Mouse (Mus musculus): ENCODE results near the gene Cdk5rap3. TPM values are rescaled to one million over a fixed set of nuclear protein-coding genes. Genes with fewer than 3 reads are reported as not detected.
A peak's percentile ranks its signal among the peaks of the same experiment; 100 is the strongest.

Cdk5rap3 gene
- polyA plus RNA-seq, 1 experiment from 2014 or later = 81.2 TPM

DNA sequence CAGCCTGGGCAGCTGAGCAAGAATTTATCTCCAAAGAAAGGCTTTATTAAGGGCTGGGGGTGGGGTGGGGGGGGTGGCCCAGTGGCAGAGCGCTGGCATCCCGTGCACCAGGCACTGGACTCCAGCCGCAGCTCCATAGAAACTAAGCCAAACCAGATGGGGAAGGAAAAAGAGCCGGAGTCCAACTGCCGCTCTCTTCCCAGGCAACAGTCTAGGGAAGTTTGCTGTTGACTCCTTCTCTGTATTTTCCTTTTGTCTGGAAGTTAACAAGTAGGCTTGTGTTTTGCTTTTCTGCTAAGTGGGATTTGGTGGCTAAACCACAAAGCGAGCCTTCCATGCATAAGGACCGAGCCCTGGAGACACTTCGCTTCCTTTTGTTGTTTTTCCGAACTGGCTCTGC, 30.2 kb upstream of the Cdk5rap3 start:
- no peaks in the 10 kb centered on the region for H3K9me3 ChIP-seq (ENCODE audit: control insufficient read depth, low read length)
- 65% methylated on average over 9 of the region's 9 CpGs for WGBS
- peaks cover 15% of the 10 kb centered on the region for H3K4me1 ChIP-seq (ENCODE audit: control insufficient read depth, insufficient read depth, low read depth, low read length)
- H3K27ac ChIP-seq (ENCODE audit: low read depth, low read length) = peak overlapping the region; percentile 3
- no peak overlapping the region for H3K9ac ChIP-seq (ENCODE audit: low read depth, low read length)
- no peak overlapping the region for H3K4me3 ChIP-seq (ENCODE audit: low read length)
- H3K27me3 ChIP-seq (replicated peaks; ENCODE audit: control insufficient read depth, insufficient read depth, low read length) = no peaks in the 10 kb centered on the region
- peak; percentile 25; the same call in 1 of the 2 replicates for ATAC-seq
- H3K36me3 ChIP-seq (ENCODE audit: control insufficient read depth, insufficient read depth, low read length) = 0 out of 2 replicates have a peak, but pooled peaks cover 2% of the 10 kb centered on the region
- 0 out of 2 replicates have a peak overlapping the region, but pooled peaks have one; percentile 1 for H3K4me2 ChIP-seq (ENCODE audit: low read length)

DNA sequence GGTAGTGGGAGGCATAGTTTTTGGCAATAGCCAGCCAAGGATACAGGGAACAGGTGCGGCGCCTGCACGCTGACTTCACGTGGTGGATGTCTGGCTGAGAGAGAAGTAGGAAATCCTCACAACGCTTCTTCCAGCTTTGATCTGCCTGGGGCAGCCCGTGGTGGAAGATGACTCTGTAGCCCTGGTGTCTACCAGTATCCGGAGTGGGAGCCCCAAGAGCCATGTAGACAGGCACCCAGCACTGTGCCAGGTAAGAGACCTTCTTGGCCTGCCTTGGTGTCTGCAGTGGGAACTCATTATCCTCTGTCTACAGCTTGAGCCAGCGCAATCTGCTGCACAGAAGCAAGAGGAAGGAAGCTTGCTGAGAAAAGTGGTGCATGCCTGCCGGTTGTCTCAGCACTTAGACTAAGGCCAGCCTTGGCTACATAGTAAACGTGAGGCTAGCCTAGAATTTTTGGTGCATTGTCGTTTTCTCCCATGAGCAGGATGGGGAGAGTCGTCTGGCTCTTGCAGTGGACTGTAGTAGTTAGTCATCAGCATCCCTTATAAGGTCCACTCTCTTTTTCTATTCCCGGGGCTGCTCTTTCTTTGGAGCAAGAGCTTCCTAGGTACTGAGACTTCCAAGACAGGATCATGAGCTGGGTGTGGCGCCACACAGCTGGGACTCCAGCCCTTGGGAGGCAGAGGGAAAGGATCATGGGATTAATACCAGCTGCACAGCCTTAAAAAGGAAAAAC, 28.7 kb upstream of the Cdk5rap3 start:
- H3K4me3 ChIP-seq (ENCODE audit: low read length) = peak overlapping the region; percentile 65
- H3K36me3 ChIP-seq (ENCODE audit: control insufficient read depth, insufficient read depth, low read length) = no peaks in the 10 kb centered on the region

DNA sequence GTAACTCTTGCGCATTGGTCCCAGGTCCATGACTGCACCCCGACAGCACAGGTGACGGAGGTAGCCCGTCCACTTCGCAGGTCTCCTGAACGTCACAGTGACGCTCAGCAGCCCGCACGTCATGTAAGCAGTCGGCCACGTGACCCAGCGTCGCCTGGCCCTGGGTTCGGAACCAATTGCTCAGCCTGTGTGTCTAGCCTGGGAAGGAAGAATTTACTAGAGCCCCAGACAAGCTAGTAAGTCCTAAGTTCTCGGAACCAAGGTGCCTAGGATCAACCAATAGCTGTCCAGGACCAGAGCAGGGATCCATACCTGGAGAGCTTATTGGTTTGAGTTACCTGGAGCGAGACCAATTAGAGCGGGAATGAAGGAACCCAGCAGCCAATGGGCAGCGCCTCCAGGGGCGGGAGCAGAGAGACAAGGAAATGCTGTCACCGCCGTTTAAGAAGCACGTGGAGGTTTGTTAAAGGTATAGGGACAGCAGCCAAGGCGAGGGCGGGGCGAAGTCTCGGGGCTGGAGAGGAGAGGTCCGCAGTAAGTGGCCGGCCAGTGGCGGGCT, 27.5 kb upstream of the Cdk5rap3 start, which contains the start of gene Pnpo:
TSS of gene Pnpo (minus strand) at position 241 of the 559 bp plus-strand sequence.
- Histone ChIP-seq H3K27me3 (replicated peaks; ENCODE audit: control insufficient read depth, insufficient read depth, low read length) (no peaks in the 10 kb centered on the region), H3K4me3 (ENCODE audit: low read length) (peak within 1 kb of the TSS; percentile 65), H3K36me3 (ENCODE audit: control insufficient read depth, insufficient read depth, low read length) (no peaks in the 10 kb centered on the region), H3K4me2 (ENCODE audit: low read length) (peak within 1 kb of the TSS; percentile 92), H3K4me1 (ENCODE audit: control insufficient read depth, insufficient read depth, low read depth, low read length) (peaks cover 15% of the 10 kb centered on the region), H3K27ac (ENCODE audit: low read depth, low read length) (peak within 1 kb of the TSS; percentile 71), H3K9ac (ENCODE audit: low read depth, low read length) (peak within 1 kb of the TSS; percentile 68), H3K9me3 (ENCODE audit: control insufficient read depth, low read length) (no peaks in the 10 kb centered on the region)
- WGBS = under 1% methylated on average over 29 of the region's 29 CpGs
- ATAC-seq = peak; percentile 98

More for the DNA sequence above, 28.7 kb upstream of the Cdk5rap3 start:
- WGBS = 86% methylated on average over 14 of the region's 14 CpGs
- H3K9ac ChIP-seq (ENCODE audit: low read depth, low read length) = peak overlapping the region; percentile 68
- ATAC-seq = no peak
- no peaks in the 10 kb centered on the region for H3K9me3 ChIP-seq (ENCODE audit: control insufficient read depth, low read length)
- peaks cover 15% of the 10 kb centered on the region for H3K4me1 ChIP-seq (ENCODE audit: control insufficient read depth, insufficient read depth, low read depth, low read length)
- no peaks in the 10 kb centered on the region for H3K27me3 ChIP-seq (replicated peaks; ENCODE audit: control insufficient read depth, insufficient read depth, low read length)
- no peak overlapping the region for H3K27ac ChIP-seq (ENCODE audit: low read depth, low read length)
- peak overlapping the region; percentile 92 for H3K4me2 ChIP-seq (ENCODE audit: low read length)

DNA sequence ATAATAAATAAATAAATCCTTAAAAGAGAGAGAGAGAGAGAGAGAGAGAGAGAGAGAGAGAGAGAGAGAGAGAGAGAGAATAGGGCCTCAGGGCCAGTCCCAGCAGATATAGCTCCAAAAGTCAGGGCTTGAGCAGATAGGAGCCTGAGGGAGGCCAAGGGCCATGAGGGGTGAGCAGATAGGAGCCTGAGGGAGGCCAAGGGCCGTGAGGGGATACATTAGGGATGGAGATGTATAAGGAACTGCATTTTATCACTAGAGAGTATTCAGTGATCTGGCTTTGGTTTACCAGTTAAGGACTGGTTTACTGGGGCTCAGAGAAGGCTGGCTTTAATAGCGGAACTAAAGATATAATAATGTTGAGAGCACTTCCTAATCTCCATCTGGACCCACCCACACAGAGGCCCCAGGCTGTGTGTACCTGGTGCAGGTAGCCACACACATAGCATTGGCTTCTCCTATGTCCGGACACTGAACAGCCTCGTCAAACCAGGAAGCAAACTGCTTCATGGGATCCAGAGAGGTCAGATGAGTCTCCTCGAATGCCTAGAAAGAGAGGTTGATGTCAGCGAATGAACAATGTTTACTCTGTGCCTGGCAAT, 25.8 kb upstream of the Cdk5rap3 start:
- H3K4me1 ChIP-seq (ENCODE audit: control insufficient read depth, insufficient read depth, low read depth, low read length) = peaks cover 15% of the 10 kb centered on the region
- no peak for ATAC-seq
- no peaks in the 10 kb centered on the region for H3K27me3 ChIP-seq (replicated peaks; ENCODE audit: control insufficient read depth, insufficient read depth, low read length)
- H3K4me2 ChIP-seq (ENCODE audit: low read length) = no peak overlapping the region
- 81% methylated on average over 6 of the region's 6 CpGs for WGBS
- H3K9ac ChIP-seq (ENCODE audit: low read depth, low read length) = no peak overlapping the region
- H3K4me3 ChIP-seq (ENCODE audit: low read length) = no peak overlapping the region
- no peak overlapping the region for H3K27ac ChIP-seq (ENCODE audit: low read depth, low read length)
- H3K9me3 ChIP-seq (ENCODE audit: control insufficient read depth, low read length) = no peaks in the 10 kb centered on the region
- H3K36me3 ChIP-seq (ENCODE audit: control insufficient read depth, insufficient read depth, low read length) = no peaks in the 10 kb centered on the region

DNA sequence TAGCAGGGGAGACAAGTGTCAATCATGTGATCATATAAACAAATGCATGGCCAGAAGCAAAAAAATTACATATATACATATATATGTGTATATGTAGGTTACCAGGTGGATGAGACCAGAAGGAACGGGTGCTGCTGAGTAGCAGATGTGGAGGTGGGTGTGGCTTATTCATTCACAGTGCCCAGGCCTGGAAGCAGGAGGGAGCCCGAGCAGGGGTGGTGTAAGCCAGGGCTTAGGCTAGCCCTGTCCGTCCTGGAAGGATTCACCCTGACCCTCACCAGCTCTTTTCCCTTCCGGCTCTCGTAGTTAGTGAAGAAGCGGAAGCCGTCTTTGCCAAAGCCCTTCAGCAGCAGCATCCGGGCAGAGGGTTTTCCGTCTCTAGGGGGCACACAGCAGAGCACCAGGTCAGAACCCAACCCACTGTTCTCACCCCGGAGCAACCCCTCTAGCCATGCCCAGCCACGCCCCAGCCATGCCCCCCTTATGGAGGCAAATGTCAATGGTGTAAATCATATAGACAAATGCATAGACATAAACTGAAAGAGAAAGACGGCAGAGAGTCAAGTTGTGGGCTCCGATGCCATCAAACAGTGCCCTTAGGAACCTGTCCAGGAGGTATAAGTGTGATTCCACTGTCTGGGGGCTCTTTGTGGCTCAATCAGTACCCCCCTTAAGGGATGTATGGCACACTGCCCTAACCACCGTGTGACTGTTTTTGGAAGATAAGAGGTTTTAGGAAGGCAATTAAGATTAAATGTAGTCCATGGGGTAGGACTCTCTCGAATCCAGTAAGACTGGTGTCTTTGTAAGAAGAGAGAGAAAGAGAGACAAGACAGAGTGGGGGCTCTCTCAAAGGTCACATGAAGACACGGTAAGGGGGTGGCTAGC, 24.5 kb upstream of the Cdk5rap3 start:
- H3K4me1 ChIP-seq (ENCODE audit: control insufficient read depth, insufficient read depth, low read depth, low read length) = peaks cover 15% of the 10 kb centered on the region
- no peak overlapping the region for H3K27ac ChIP-seq (ENCODE audit: low read depth, low read length)
- H3K4me3 ChIP-seq (ENCODE audit: low read length) = no peak overlapping the region
- H3K27me3 ChIP-seq (replicated peaks; ENCODE audit: control insufficient read depth, insufficient read depth, low read length) = no peaks in the 10 kb centered on the region
- no peak overlapping the region for H3K9ac ChIP-seq (ENCODE audit: low read depth, low read length)
- H3K9me3 ChIP-seq (ENCODE audit: control insufficient read depth, low read length) = no peaks in the 10 kb centered on the region
- ATAC-seq = no peak
- H3K4me2 ChIP-seq (ENCODE audit: low read length) = no peak overlapping the region
- WGBS = 77% methylated on average over 16 of the region's 16 CpGs
- no peaks in the 10 kb centered on the region for H3K36me3 ChIP-seq (ENCODE audit: control insufficient read depth, insufficient read depth, low read length)

DNA sequence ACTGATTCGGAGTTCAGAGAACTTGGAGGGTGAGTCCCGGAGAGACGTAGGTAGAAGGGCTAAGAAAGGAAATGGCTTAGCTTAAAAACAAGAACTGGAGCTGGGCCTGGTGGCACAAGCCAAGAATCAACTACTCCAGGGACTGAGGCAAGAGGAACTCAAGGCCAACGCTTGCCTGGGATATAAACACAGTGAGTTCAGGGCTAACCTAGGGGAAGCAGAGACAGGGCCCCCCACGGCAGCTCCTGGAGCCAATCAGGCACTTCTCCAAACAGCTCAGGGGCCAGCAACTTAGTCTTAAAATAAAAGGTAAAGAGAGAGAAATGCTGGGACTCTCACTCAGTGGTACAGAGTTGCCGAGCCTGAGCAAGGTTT, 22.1 kb upstream of the Cdk5rap3 start:
- Histone ChIP-seq H3K4me3 (ENCODE audit: low read length) (no peak overlapping the region), H3K27ac (ENCODE audit: low read depth, low read length) (no peak overlapping the region), H3K9ac (ENCODE audit: low read depth, low read length) (no peak overlapping the region), H3K9me3 (ENCODE audit: control insufficient read depth, low read length) (no peaks in the 10 kb centered on the region), H3K4me1 (ENCODE audit: control insufficient read depth, insufficient read depth, low read depth, low read length) (peaks cover 3% of the 10 kb centered on the region), H3K36me3 (ENCODE audit: control insufficient read depth, insufficient read depth, low read length) (no peaks in the 10 kb centered on the region), H3K27me3 (replicated peaks; ENCODE audit: control insufficient read depth, insufficient read depth, low read length) (no peaks in the 10 kb centered on the region), H3K4me2 (ENCODE audit: low read length) (no peak overlapping the region)
- WGBS = 86% methylated on average over 6 of the region's 6 CpGs
- ATAC-seq = no peak

DNA sequence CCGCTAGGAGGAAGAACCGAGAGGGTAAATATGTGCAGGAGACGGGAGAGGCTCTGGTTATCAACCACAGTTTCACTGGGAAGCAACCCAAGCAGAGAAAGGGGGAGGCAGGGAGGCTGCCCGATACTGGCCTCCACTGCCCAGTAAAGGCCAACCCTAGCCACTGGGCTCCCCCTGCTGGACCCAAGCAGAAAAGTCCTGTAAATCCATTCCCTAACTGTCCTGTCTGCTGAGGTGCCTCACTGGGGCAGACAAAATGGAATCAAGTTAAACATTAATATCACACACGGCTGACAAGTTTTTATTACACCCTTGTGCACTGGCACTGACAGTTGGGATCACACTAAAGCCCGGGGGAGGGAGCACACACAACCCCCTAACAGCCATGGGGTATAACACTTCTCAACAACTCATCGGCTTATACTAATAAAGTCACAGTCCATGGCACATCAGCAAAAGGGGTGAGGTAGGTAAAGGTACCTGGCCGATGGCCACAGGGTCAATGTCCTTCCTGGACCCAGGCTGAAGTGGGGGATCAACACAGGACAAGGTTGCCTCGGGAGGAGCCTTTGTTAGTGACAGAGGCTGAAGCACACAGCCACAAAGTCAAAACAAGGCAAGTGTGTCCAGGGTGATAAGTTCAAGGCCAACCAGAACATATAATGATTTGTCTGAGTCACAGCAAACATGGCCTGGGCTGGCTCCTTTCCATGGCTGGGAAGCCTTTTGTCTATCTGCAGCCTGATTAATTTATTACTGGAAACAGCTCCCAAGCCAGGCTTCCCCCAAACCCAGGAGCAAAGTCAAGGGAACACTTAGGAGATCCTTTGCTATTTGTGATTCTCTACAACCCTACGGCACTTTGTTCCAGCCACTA, 21.5 kb upstream of the Cdk5rap3 start:
- no peak overlapping the region for H3K4me2 ChIP-seq (ENCODE audit: low read length)
- H3K9me3 ChIP-seq (ENCODE audit: control insufficient read depth, low read length) = no peaks in the 10 kb centered on the region
- no peaks in the 10 kb centered on the region for H3K27me3 ChIP-seq (replicated peaks; ENCODE audit: control insufficient read depth, insufficient read depth, low read length)
- no peak overlapping the region for H3K27ac ChIP-seq (ENCODE audit: low read depth, low read length)
- no peaks in the 10 kb centered on the region for H3K36me3 ChIP-seq (ENCODE audit: control insufficient read depth, insufficient read depth, low read length)
- no peak overlapping the region for H3K4me3 ChIP-seq (ENCODE audit: low read length)
- no peak overlapping the region for H3K9ac ChIP-seq (ENCODE audit: low read depth, low read length)
- 56% methylated on average over 10 of the region's 10 CpGs for WGBS
- H3K4me1 ChIP-seq (ENCODE audit: control insufficient read depth, insufficient read depth, low read depth, low read length) = no peaks in the 10 kb centered on the region
- no peak for ATAC-seq

DNA sequence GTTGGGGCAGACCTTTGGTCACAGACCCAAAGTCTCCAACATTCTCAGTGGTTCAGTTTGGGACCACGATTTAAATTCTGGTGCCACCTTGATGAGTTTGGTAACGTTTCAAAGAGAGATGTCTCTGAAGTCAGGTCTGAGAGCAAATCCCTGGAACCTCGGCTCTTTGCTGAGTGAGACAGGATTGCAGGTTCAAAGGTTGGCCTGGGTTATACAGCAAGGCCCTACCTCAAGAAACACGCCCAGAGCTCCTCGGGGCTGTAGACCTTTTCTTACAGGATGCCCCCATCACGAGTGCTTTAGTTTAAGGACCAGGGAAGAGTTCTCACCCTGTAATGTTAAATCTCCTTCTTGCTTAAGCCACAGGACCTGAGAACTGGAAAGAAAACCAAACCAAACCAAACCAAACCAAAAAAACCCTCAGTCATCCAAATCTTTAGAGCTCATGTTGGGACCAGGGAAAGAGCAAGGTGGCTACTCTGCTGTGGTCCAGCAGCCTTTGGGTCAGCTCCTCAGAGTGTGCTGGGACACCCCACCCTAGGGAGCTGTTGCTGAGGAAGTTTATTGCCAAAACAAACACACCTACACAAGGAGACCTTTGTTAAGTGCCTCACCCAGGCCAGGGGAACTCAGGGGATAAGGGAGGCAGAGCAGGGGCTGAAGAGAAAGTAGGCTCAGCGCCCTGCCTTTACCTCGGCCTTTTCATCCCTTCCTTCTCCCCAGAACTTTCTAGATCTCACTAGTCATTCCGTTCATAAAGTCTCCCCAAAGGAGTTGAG, 19.8 kb upstream of the Cdk5rap3 start:
- Histone ChIP-seq H3K36me3 (ENCODE audit: control insufficient read depth, insufficient read depth, low read length) (no peaks in the 10 kb centered on the region), H3K9me3 (ENCODE audit: control insufficient read depth, low read length) (no peaks in the 10 kb centered on the region), H3K27me3 (replicated peaks; ENCODE audit: control insufficient read depth, insufficient read depth, low read length) (no peaks in the 10 kb centered on the region), H3K4me3 (ENCODE audit: low read length) (no peak overlapping the region), H3K4me1 (ENCODE audit: control insufficient read depth, insufficient read depth, low read depth, low read length) (no peaks in the 10 kb centered on the region), H3K4me2 (ENCODE audit: low read length) (no peak overlapping the region), H3K9ac (ENCODE audit: low read depth, low read length) (no peak overlapping the region), H3K27ac (ENCODE audit: low read depth, low read length) (no peak overlapping the region)
- 90% methylated on average over 9 of the region's 9 CpGs for WGBS
- no peak for ATAC-seq
